Mouse (Mus musculus) liver, adult 2 months (tissue): ENCODE measurements around the gene Rims4. TPM values are rescaled to one million over a fixed set of nuclear protein-coding genes. Genes with fewer than 3 reads are reported as not detected.

Experiments
- DNase-seq: peaks from one replicate; pipeline ENCODE4 v3.0.0-alpha.2; 2011; ENCODE audit warnings: low read depth, low spot score; ENCODE audit errors: extremely low read depth
- H3K27ac ChIP-seq: fragments of 200-500 bp; replicated peaks from 2 replicates; pipeline ENCODE4 v1.5.1; 2012; ENCODE audit warnings: low read depth, mild to moderate bottlenecking, control low read depth, inconsistent platforms, low read length; ENCODE audit not compliant: insufficient read depth
- H3K27me3 ChIP-seq: fragments of 200-500 bp; 2 replicates; pipeline ENCODE4 v1.6.1; 2012; ENCODE audit warnings: mild to moderate bottlenecking, moderate library complexity, low read length, inconsistent platforms; ENCODE audit not compliant: control insufficient read depth, insufficient read depth
- H3K36me3 ChIP-seq: fragments of 200-500 bp; 2 replicates; pipeline ENCODE4 v1.6.1; 2012; ENCODE audit warnings: low read length, inconsistent platforms; ENCODE audit not compliant: control insufficient read depth, insufficient read depth
- H3K4me1 ChIP-seq: fragments of 200-500 bp; 2 replicates; pipeline ENCODE4 v1.6.1; 2011; ENCODE audit warnings: low read length; ENCODE audit not compliant: control insufficient read depth, insufficient read depth
- H3K4me3 ChIP-seq: fragments of 200-500 bp; 2 replicates; pipeline ENCODE4 v1.5.1; 2011; ENCODE audit warnings: low read depth, mild to moderate bottlenecking, control low read depth, low read length, moderate library complexity; ENCODE audit not compliant: insufficient read depth
- H3K79me2 ChIP-seq: fragments of 200-500 bp; 2 replicates; pipeline ENCODE4 v1.6.1; 2012; ENCODE audit warnings: inconsistent platforms, mild to moderate bottlenecking, low read length, moderate library complexity; ENCODE audit not compliant: control insufficient read depth, insufficient read depth
- H3K9ac ChIP-seq: fragments of 200-500 bp; 2 replicates; pipeline ENCODE4 v1.6.1; 2012; ENCODE audit warnings: low read depth, mild to moderate bottlenecking, control low read depth, inconsistent platforms, low read length
- CTCF ChIP-seq: fragments of 200-500 bp; IDR thresholded peaks from 2 replicates; pipeline ENCODE4 v1.5.1; 2011; ENCODE audit warnings: low read depth, low read length, control low read depth
- POLR2A ChIP-seq: fragments of 200-500 bp; IDR thresholded peaks from 2 replicates; pipeline ENCODE4 v1.6.1; 2011; ENCODE audit warnings: low read length, control low read depth; ENCODE audit not compliant: insufficient read depth; ENCODE audit errors: extremely low read depth
- WGBS: fragments of 180-500 bp; shearing (Covaris S2); methylation state at CpG from one replicate; pipeline ENCODE4 v1.1.7; 2018; 5-methylcytosine and 5-hydroxymethylcytosine counted together
- polyA plus RNA-seq: library from polyadenylated mRNA; depleted of rRNA; stranded (reverse); fragments of >200 nt; gene quantifications from 2 replicates; pipeline ENCODE4 v1.2.3, GENCODE M21; 2012
- total RNA-seq: library from RNA; depleted of rRNA; stranded (reverse); fragments of >200 nt; gene quantifications from 2 replicates; pipeline ENCODE4 v1.2.3, GENCODE M21; 2014

The Rims4 gene
- total and polyA plus RNA-seq, 2 experiments: 0.02 to 0.09 TPM

DNA sequence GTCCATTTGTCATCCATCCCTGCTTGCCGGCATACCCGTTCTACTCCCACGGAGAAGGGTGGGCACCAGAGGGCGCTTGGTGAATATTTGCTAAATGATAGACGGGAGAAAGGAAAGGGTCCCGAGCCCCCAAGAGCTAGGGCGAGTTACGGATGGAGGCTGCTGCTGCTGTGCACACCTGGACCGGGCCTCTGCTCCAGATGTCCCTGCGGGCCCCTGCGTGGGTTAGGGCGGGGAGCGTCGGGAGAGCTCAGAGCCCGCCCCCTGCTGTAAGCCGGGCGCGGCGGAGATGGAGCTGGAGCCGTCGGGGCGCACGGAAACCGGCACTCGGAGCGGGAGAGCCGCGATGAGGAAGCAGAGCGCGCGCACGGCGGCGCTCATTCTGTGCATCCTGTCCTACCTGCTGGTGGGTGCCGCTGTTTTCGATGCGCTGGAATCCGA is 65.0 kb downstream of the Rims4 start, which contains the start of gene Kcnk15:
TSS of gene Kcnk15 (plus strand) at position 191 of the 441 bp plus-strand sequence.
- Histone ChIP-seq H3K4me1 (peaks cover 2% of the 10 kb centered on the region; the same call in 1 of the 2 replicates), H3K4me3 (no peak within 1 kb of the TSS), H3K27me3 (peaks cover 10% of the 10 kb centered on the region; the same call in 1 of the 2 replicates), H3K27ac (no peak within 1 kb of the TSS), H3K9ac (no peak within 1 kb of the TSS), H3K79me2 (no peaks in the 10 kb centered on the region), H3K36me3 (no peaks in the 10 kb centered on the region)
- no peak for DNase-seq
- TF ChIP-seq CTCF: no peak
- no peak for TF ChIP-seq POLR2A
- 3% methylated on average over 38 of the region's 38 CpGs for WGBS

DNA sequence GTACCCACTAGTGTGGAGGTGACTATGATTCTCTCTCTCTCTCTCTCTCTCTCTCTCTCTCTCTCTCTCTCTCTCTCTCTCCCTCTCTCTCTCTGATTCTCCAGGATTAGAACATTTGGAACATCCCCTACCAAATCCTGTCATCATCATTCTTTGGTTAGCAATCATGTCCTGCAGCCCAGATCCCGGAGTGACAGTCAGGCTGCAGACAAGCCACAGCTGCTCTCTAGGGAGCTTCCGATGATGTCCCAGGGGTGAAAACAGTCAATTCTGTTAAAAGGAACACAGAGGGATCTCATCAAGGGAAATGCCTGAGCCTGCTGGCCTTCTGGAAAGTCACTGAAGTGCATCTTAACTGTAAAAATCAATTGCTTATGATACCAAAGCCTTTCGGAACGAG is 76.4 kb downstream of the Rims4 start:
- no peak for TF ChIP-seq POLR2A
- no peak for TF ChIP-seq CTCF
- Histone ChIP-seq H3K4me3 (no peak overlapping the region), H3K27ac (no peak overlapping the region), H3K79me2 (no peaks in the 10 kb centered on the region), H3K9ac (no peak overlapping the region), H3K4me1 (peaks cover 3% of the 10 kb centered on the region), H3K27me3 (no peaks in the 10 kb centered on the region), H3K36me3 (no peaks in the 10 kb centered on the region)
- no peak for DNase-seq
- 77% methylated on average over 4 of the region's 4 CpGs for WGBS

DNA sequence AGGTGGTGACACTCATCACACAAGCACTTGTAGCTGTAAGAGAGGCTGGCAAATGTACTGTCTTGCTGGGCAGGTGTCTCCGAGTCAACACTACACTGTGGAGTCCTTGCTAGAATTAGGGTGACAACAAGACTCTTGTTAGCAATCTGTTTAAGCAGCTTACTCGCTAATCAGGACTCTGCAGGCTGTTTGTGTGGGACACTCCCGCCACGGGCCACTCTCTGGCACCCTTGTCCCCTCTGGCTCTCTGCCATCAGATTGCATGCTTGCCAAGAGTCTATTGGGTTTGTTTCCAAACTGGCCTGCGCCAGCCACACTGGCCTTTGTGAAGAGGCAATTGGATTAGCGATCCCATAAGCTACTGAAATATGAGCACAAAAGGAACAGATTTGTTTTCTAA is 79.0 kb downstream of the Rims4 start:
- Histone ChIP-seq H3K27ac (no peak overlapping the region), H3K79me2 (no peaks in the 10 kb centered on the region), H3K36me3 (no peaks in the 10 kb centered on the region), H3K4me3 (no peak overlapping the region), H3K4me1 (peaks cover 3% of the 10 kb centered on the region), H3K9ac (no peak overlapping the region), H3K27me3 (no peaks in the 10 kb centered on the region)
- WGBS: 9% methylated on average over 6 of the region's 6 CpGs
- TF ChIP-seq CTCF: no peak
- TF ChIP-seq POLR2A: no peak
- DNase-seq: peak; percentile 70

DNA sequence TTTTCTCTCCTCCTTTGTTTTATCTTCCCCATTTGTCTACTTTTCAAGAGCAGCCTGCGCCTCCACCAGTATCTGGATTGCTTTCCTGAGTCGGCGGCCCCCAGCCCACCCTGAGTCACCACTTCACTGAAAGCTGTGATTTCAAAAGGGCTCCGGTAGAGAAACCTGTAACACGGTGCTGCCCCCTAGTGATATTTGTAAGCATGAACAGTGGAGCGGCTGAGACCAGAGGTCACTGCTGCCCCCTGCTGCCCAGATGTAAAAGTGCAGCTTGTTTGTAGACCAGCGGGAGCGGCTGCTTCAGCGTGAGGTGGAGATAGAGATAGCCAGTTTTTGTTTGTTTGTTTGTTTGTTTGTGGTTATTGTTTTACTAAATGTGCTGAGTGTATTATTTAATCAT is 80.4 kb downstream of the Rims4 start:
- peak; percentile 59 for DNase-seq
- Histone ChIP-seq H3K36me3 (no peaks in the 10 kb centered on the region), H3K9ac (no peak overlapping the region), H3K4me3 (no peak overlapping the region), H3K79me2 (no peaks in the 10 kb centered on the region), H3K27me3 (no peaks in the 10 kb centered on the region), H3K4me1 (peaks cover 3% of the 10 kb centered on the region), H3K27ac (no peak overlapping the region)
- TF ChIP-seq POLR2A (no peak), CTCF (peak; percentile 99)
- 20% methylated on average over 9 of the region's 9 CpGs for WGBS

DNA sequence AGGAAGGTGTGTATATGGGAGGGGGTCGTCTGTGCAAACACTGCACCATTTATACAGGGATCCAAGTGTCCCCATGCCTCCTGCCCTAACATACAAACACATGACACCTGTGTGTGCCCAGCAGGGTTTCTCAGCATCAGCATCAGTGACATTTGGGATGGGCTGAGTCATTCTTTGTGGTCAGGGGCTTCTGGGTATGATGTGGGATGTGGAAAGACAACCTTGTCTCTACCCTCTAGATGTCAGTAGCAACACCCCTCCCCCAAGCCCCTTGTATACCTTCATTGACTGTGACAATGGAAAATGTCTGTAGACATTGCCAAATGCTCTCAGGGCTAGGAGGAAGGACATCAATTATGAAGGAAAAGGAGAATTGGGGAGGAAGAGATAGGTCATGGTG is 87.3 kb downstream of the Rims4 start:
- WGBS: 24% methylated on average over 1 of the region's 1 CpGs
- H3K4me1 ChIP-seq: no peaks in the 10 kb centered on the region
- no peaks in the 10 kb centered on the region for H3K27me3 ChIP-seq
- no peak overlapping the region for H3K27ac ChIP-seq
- no peaks in the 10 kb centered on the region for H3K36me3 ChIP-seq
- TF ChIP-seq POLR2A (no peak), CTCF (no peak)
- no peak overlapping the region for H3K9ac ChIP-seq
- no peak overlapping the region for H3K4me3 ChIP-seq
- DNase-seq: no peak
- no peaks in the 10 kb centered on the region for H3K79me2 ChIP-seq

DNA sequence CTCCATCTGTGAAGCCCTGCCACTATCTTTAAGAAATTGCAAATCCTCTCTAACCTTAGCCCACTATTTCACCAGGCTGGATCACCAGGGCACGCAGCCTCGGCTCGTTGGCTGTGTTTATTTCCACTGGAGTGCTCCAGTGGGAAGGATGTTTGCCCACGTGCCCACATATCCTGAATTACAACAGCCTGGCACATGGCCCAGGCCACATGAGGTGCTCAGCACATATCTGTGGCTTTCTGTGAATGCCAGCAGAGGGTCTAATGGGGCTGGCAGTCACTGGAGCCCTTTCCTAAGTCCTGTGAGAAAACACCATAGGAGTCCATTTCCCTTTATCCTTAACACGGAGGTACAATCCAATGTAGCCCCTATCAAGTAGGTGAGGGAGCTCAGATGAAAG is 92.0 kb downstream of the Rims4 start:
- H3K4me3 ChIP-seq: no peak overlapping the region
- WGBS: 26% methylated on average over 5 of the region's 5 CpGs
- TF ChIP-seq CTCF (no peak), POLR2A (no peak)
- DNase-seq: no peak
- no peaks in the 10 kb centered on the region for H3K27me3 ChIP-seq
- H3K4me1 ChIP-seq: no peaks in the 10 kb centered on the region
- no peaks in the 10 kb centered on the region for H3K79me2 ChIP-seq
- no peaks in the 10 kb centered on the region for H3K36me3 ChIP-seq
- H3K27ac ChIP-seq: no peak overlapping the region
- no peak overlapping the region for H3K9ac ChIP-seq
